Mouse (Mus musculus) CD8-positive naive resting alpha-beta T cell, adult 57 days (primary cell): Measurements from ENCODE around the gene Prss48. TPM values are rescaled to one million over a fixed set of nuclear protein-coding genes. Genes with fewer than 3 reads are reported as not detected.

Experiments used
- total RNA-seq: library from RNA; stranded (reverse); gene quantifications from one replicate; pipeline ENCODE4 v1.2.4, GENCODE M21; 2023

Gene Prss48
- total RNA-seq, result not detected

GRCm38 (mm10) chr3:86002423-86002822, at the start of gene Prss48:
Gene Prss48 (minus strand): TSS chr3:86002491.

DNA sequence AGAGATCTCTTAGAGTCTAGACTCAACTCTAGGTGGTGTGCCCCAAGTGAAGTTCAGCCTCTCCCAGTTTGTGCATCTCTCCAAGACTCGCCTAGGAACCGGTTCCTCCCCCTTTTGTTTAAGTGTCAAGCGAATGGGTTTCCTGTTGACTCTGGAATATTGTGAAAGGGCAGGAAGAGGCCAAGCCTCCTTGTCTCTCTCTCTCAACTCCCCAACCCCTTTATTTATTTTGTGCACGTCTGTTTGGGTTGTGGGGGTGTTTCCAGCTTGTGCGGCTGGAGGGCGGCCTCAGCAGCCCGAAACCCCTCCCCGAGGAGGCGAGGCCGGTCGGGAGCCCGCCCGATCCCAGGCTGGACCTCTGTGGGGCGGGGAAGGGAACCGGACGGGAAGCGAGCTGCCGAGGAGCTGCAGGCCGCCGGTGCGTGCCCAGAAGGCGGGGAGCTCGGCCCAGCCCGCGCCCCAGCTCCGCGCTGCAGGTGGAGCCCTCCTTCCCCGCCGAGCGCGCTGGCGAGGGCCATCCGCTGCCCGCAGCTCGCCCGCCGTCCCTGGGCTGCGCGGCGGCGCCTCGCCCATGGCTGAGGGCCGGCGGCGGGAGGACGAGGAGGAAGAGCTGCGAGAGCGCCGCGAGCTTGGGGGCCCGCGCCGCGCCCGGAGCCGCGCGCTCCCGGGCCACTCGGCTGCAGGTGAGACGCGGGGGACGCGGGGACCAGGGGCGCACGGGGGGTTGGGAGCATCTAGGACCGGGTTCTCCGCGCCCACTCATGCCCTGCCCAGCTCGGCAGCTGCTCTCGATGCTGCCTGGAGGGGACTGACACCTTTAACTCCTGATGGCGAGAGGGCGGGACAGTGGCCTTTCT, 31.3 kb downstream of the Prss48 start, which contains the start of gene Sh3d19:
Gene Sh3d19 (plus strand): TSS at position 368 of the 857 bp plus-strand sequence.

Other genes starting within 250 kb of the Prss48 start
- gene Fam160a1, start 185.2 kb downstream of the Prss48 start, total RNA-seq, result 0.18 TPM
- not detected for gene Glt28d2, start 115.0 kb downstream of the Prss48 start, total RNA-seq
- not detected for gene Gm37240, start 115.0 kb downstream of the Prss48 start, total RNA-seq
- 0.31 TPM for gene Sh3d19, start 31.4 kb downstream of the Prss48 start, total RNA-seq
- gene Rps3a1, start 140.2 kb upstream of the Prss48 start, total RNA-seq, result 2,703 TPM
- gene Lrba, start 222.2 kb upstream of the Prss48 start, total RNA-seq, result 60.3 TPM